In the genomic region with DNA sequence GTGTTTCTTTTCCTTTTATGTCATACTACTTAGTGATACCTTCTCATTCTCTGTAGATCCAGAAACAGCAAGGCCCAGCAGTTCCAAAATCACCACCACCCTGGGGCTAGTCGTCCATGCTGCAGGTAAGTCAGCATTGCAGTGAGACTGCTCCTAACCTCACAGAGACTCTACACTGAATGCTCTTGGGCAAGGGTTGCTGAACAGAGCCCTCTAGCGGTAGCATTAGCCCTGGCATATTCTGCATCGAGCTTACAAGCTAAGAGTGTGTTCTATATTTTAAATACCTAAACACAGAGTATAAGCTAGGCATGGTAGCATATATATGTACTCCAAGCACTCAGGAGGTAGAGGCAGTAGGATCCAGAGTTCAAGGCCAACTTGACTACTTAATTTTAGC, we compare ENCODE assay signal across 9 mouse cellular contexts. TPM values are rescaled to one million over a fixed set of nuclear protein-coding genes. Genes with fewer than 3 reads are reported as not detected.
DNase-seq lines count a peak whose midpoint lies in the region; ATAC-seq and TF ChIP-seq lines count a peak whose summit lies in the region.
"Had no signal": no experiment of that assay in that cellular context is flagged by ENCODE, and none has a peak within 500 bp of the region (broad histone marks: within the 10 kb centered on the region; RNA-seq: fewer than 3 reads in every experiment).

No protein-coding gene starts in this region.

- peak; percentile 34 to 40 for DNase-seq in adrenal gland, adult 18-20 months (ENCODE audit: low spot score in 2 of 2)
- DNase-seq in adrenal gland, adult 8-10 months, result no peak
- DNase-seq in 3T3-L1 (ENCODE audit: low read depth, low spot score), result peak; percentile 66
- DNase-seq in adrenal gland, postnatal 36 days, result peak; percentile 59 to 67
- DNase-seq in kidney, postnatal 25 days, result peak; percentile 61 to 72
- DNase-seq in liver, postnatal 0 days, result peak; percentile 68
- DNase-seq in right cerebral cortex, postnatal 25 days, result peak; percentile 48

- H3K36me3 ChIP-seq in liver, postnatal 0 days (replicated peaks; ENCODE audit: insufficient read depth, low read length), result peaks cover 41% of the 10 kb centered on the region

- TF ChIP-seq CTCF in embryonic fibroblast, embryonic 13.5 days (IDR thresholded peaks at IDR 0.05; ENCODE audit: borderline replicate concordance, insufficient read depth, low read length), result peak; percentile 28; the same call in 1 of the 2 replicates
- peak; percentile 90 for TF ChIP-seq CTCF in liver, postnatal 0 days (IDR thresholded peaks at IDR 0.05; ENCODE audit: low read depth)

- H3K4me2 ChIP-seq in liver, postnatal 0 days (ENCODE audit: low read depth, low read length), result no peak overlapping the region
- H3K4me2 ChIP-seq: limb, embryonic 12.5 days had no signal

- TF ChIP-seq EP300 in liver, postnatal 0 days (IDR thresholded peaks at IDR 0.05; ENCODE audit: low read depth), result no peak

- no peak for TF ChIP-seq POLR2A in embryonic fibroblast, embryonic 13.5 days (IDR thresholded peaks at IDR 0.05; ENCODE audit: low read depth, low read length)

- no peaks in the 10 kb centered on the region for H3K27me3 ChIP-seq in liver, postnatal 0 days (ENCODE audit: insufficient read depth, low read length)
- H3K27me3 ChIP-seq: limb, embryonic 12.5 days had no signal

- no peak overlapping the region for H3K4me3 ChIP-seq in embryonic fibroblast, embryonic 13.5 days (ENCODE audit: insufficient read depth, low read length)
- no peak overlapping the region for H3K4me3 ChIP-seq in liver, postnatal 0 days (ENCODE audit: low read depth, low read length)
- H3K4me3 ChIP-seq: limb, embryonic 12.5 days had no signal

- H3K9me3 ChIP-seq in liver, postnatal 0 days (ENCODE audit: low read length), result no peaks in the 10 kb centered on the region
- H3K9me3 ChIP-seq: limb, embryonic 12.5 days had no signal

- WGBS in liver, postnatal 0 days (ENCODE audit: insufficient replicate concordance), result 13% methylated on average over 3 of the region's 3 CpGs

- no peak overlapping the region for H3K9ac ChIP-seq in liver, postnatal 0 days (replicated peaks)
- H3K9ac ChIP-seq: limb, embryonic 12.5 days had no signal

- no peaks in the 10 kb centered on the region for H3K4me1 ChIP-seq in embryonic fibroblast, embryonic 13.5 days (ENCODE audit: control insufficient read depth, insufficient read depth, low read length)
- no peaks in the 10 kb centered on the region for H3K4me1 ChIP-seq in liver, postnatal 0 days (ENCODE audit: insufficient read depth)
- H3K4me1 ChIP-seq: limb, embryonic 12.5 days had no signal

- ATAC-seq in liver, postnatal 0 days, result peak; percentile 44; the same call in 1 of the 2 replicates

- no peak overlapping the region for H3K27ac ChIP-seq in embryonic fibroblast, embryonic 13.5 days (ENCODE audit: insufficient read depth, low read length)
- no peak overlapping the region for H3K27ac ChIP-seq in liver, postnatal 0 days (ENCODE audit: low read depth)
- H3K27ac ChIP-seq: limb, embryonic 12.5 days had no signal

RNA-seq across cellular contexts. Expression of a gene that starts 19.2 kb away (rescaled TPM):
- not detected for total RNA-seq in adrenal gland, adult 18-20 months (2021)
- under 1 TPM in 1 of 4 experiments, not detected in 3; 0.07 TPM for total RNA-seq in adrenal gland, adult 8-10 months (2022)
- total RNA-seq in adrenal gland, postnatal 36 days (2021), result not detected
- not detected in 2 replicates for polyA plus RNA-seq in embryonic fibroblast, embryonic 13.5 days (2011; ENCODE audit: insufficient read length, low read depth, missing spikeins)
- 0.13 TPM in 1 of 2 replicates, not detected in the other for polyA plus RNA-seq in liver, postnatal 0 days (2015; fragmentation: Nextera tagmentation; extraction: Ambion mirVana)

RNA-seq across cellular contexts. Expression of a gene that starts 29.0 kb away (rescaled TPM):
- total RNA-seq in adrenal gland, adult 18-20 months (2021), result 10 to 100 TPM; 41.4 to 54.2 TPM
- 10 to 100 TPM; 31.4 to 52.6 (median 43.5) TPM for total RNA-seq in adrenal gland, adult 8-10 months (2022)
- 10 to 100 TPM; 47.4 to 56.1 TPM for total RNA-seq in adrenal gland, postnatal 36 days (2021)
- polyA plus RNA-seq in embryonic fibroblast, embryonic 13.5 days (2011; ENCODE audit: insufficient read length, low read depth, missing spikeins), result 50.3 and 89.4 TPM in 2 replicates
- polyA plus RNA-seq in liver, postnatal 0 days (2015; fragmentation: Nextera tagmentation; extraction: Ambion mirVana), result 81.6 and 92.2 TPM in 2 replicates

RNA-seq across cellular contexts. Expression of a gene that starts 29.5 kb away (rescaled TPM):
- total RNA-seq in adrenal gland, adult 18-20 months (2021), result 10 to 100 TPM; 39.8 to 50.0 TPM
- 10 to 100 TPM; 50.0 to 60.0 (median 55.6) TPM for total RNA-seq in adrenal gland, adult 8-10 months (2022)
- 10 to 100 TPM; 41.8 to 57.6 TPM for total RNA-seq in adrenal gland, postnatal 36 days (2021)
- 31.6 and 32.1 TPM in 2 replicates for polyA plus RNA-seq in embryonic fibroblast, embryonic 13.5 days (2011; ENCODE audit: insufficient read length, low read depth, missing spikeins)
- 8.0 and 10.7 TPM in 2 replicates for polyA plus RNA-seq in liver, postnatal 0 days (2015; fragmentation: Nextera tagmentation; extraction: Ambion mirVana)
